Mouse (Mus musculus) heart, embryonic 14.5 days (tissue): Measurements from ENCODE around the gene Gpr4. TPM values are rescaled to one million over a fixed set of nuclear protein-coding genes. Genes with fewer than 3 reads are reported as not detected.

ENCODE experiments used
- ATAC-seq: fragments of 200-750 bp; cut with Nextera tagmentation; 2 replicates; pipeline ENCODE4 v1.8.0; 2017; ENCODE audit warnings: low read depth, moderate TSS enrichment; ENCODE audit not compliant: insufficient number of reproducible peaks, insufficient read depth, low FRiP score
- H3K27ac ChIP-seq, 2 experiments: fragments of 200-500 bp in 1 of 2; fragments of 300-500 bp in 1 of 2; sonication (generic) in 1 of 2; replicated peaks in 1 of 2; 2 replicates each; pipeline ENCODE4 v1.5.1; 2012 to 2014; ENCODE audit warnings: low read depth in 2 of 2, low read length in 2 of 2, control low read depth in 1 of 2, mild to moderate bottlenecking in 1 of 2, mixed read lengths in 1 of 2; ENCODE audit not compliant: control insufficient read depth in 1 of 2, insufficient read depth in 1 of 2
- H3K27me3 ChIP-seq: fragments of 300-500 bp; sonication (generic); 2 replicates; pipeline ENCODE4 v1.6.1; 2014; ENCODE audit warnings: mild to moderate bottlenecking, low read length, control low read depth; ENCODE audit not compliant: control insufficient read depth, insufficient read depth
- H3K36me3 ChIP-seq: fragments of 300-500 bp; sonication (generic); 2 replicates; pipeline ENCODE4 v1.6.1; 2014; ENCODE audit warnings: mild to moderate bottlenecking, control low read depth, low read length, mixed read lengths; ENCODE audit not compliant: control insufficient read depth, insufficient read depth
- H3K4me1 ChIP-seq, 2 experiments: fragments of 200-500 bp in 1 of 2; fragments of 300-500 bp in 1 of 2; sonication (generic) in 1 of 2; 2 replicates each; pipeline ENCODE4 v1.6.1; 2012 to 2014; ENCODE audit warnings: low read length in 2 of 2, control low read depth in 1 of 2, mixed read lengths in 1 of 2; ENCODE audit not compliant: control insufficient read depth in 2 of 2, insufficient read depth in 2 of 2
- H3K4me2 ChIP-seq: fragments of 300-500 bp; sonication (generic); 2 replicates; pipeline ENCODE4 v1.6.1; 2014; ENCODE audit warnings: mild to moderate bottlenecking, low read length
- H3K4me3 ChIP-seq, 2 experiments: fragments of 200-500 bp in 1 of 2; fragments of 300-500 bp in 1 of 2; sonication (generic) in 1 of 2; 2 replicates each; pipeline ENCODE4 v1.5.1; 2012 to 2014; ENCODE audit warnings: low read length in 2 of 2, mild to moderate bottlenecking in 2 of 2, control low read depth in 1 of 2, low read depth in 1 of 2, moderate library complexity in 1 of 2; ENCODE audit not compliant: control insufficient read depth in 1 of 2, insufficient read depth in 1 of 2
- H3K9ac ChIP-seq: fragments of 300-500 bp; sonication (generic); 2 replicates; pipeline ENCODE4 v1.6.1; 2014; ENCODE audit warnings: mild to moderate bottlenecking, low read length
- H3K9me3 ChIP-seq: fragments of 300-500 bp; sonication (generic); 2 replicates; pipeline ENCODE4 v1.6.1; 2016; ENCODE audit warnings: low read length, control low read depth; ENCODE audit not compliant: control insufficient read depth
- WGBS: fragments of 180-500 bp; shearing (Covaris S2); extraction: QIAGEN DNeasy Blood & Tissue Kit; methylation state at CpG from one replicate; pipeline ENCODE4 v1.1.7; 2014; 5-methylcytosine and 5-hydroxymethylcytosine counted together
- polyA plus RNA-seq: library from polyadenylated mRNA; unstranded; fragments of >200 nt; fragmentation: Nextera tagmentation; extraction: Ambion mirVana; gene quantifications from 2 replicates; pipeline ENCODE4 v1.2.1, GENCODE M21; 2014

Gene Gpr4
- polyA plus RNA-seq, 1 experiment from 2014 or later: 1.6 TPM

DNA sequence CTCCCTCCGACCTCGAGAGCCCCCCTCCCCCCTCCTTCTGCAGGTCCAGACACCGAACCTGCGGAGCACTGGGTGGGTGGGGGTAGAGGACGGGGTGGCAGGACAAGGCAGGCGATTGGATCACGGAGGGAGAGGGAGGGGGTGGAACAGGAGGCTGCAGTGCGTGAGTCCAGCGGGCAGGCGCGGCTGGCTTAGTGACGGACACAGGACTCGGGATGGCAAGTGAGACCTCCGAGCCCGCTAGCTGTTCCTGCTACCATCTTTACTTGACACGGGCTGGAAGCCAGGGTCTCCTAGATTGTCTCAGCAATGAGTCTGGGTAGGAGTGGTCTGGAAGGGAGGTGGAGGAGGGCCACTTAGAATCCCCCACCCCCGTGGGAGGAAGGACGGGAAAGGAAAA, 34.3 kb upstream of the Gpr4 start:
- Histone ChIP-seq H3K9ac (peak overlapping the region; percentile 5; the same call in 1 of the 2 replicates), H3K36me3 (no peaks in the 10 kb centered on the region), H3K4me3 (peak overlapping the region in 1 of 2 experiments; percentile 3; a peak in 1 of 4 replicates), H3K4me2 (peak overlapping the region; percentile 53; the same call in 1 of the 2 replicates), H3K27me3 (peaks cover 44% of the 10 kb centered on the region), H3K27ac (no peak overlapping the region), H3K9me3 (peaks cover 3% of the 10 kb centered on the region; the same call in 1 of the 2 replicates), H3K4me1 (peaks cover 4 to 17% of the 10 kb centered on the region in 2 experiments; a peak in 2 of 4 replicates)
- 7% methylated on average over 18 of the region's 18 CpGs for WGBS
- ATAC-seq: no peak

DNA sequence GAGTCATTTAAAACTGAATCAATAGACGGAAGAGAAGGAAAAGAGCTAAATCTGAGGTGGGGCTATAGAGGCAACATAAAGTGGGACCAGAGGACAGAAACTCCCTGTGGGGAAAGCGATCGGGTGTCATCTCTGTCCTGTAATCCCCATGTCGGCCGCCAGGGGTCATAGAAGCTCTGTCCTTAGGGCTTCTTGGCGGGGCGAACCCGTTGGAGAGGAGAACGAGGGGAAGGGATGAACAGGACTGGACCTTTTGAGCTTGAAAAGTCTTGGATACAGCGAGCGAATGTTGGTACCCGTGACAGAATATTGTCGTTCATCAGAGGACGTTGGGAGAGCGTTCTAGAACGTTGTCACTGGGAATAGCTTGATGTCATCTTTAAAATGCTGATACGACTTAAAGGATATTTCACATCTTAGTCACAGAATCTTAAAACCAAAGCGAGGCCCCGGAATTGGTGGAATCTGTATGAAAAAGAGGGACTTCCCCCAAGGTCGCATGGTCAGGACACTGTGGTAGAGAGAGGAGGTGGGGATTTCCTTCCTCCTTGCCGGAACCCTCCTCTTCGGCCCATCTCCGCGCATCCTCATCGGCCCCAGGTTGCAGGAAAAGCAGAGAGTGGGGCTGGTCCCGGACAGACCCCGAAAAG, 33.8 kb upstream of the Gpr4 start:
- Histone ChIP-seq H3K4me2 (peak overlapping the region; percentile 53), H3K4me1 (peaks cover 4 to 17% of the 10 kb centered on the region in 2 experiments; a peak in 2 of 4 replicates), H3K4me3 (peak overlapping the region in 1 of 2 experiments; percentile 5; a peak in 1 of 4 replicates), H3K27ac (no peak overlapping the region), H3K36me3 (no peaks in the 10 kb centered on the region; the same call in 1 of the 2 replicates), H3K9me3 (peaks cover 3% of the 10 kb centered on the region; the same call in 1 of the 2 replicates), H3K9ac (no peak overlapping the region), H3K27me3 (peaks cover 44% of the 10 kb centered on the region)
- no peak for ATAC-seq
- 6% methylated on average over 27 of the region's 27 CpGs for WGBS

DNA sequence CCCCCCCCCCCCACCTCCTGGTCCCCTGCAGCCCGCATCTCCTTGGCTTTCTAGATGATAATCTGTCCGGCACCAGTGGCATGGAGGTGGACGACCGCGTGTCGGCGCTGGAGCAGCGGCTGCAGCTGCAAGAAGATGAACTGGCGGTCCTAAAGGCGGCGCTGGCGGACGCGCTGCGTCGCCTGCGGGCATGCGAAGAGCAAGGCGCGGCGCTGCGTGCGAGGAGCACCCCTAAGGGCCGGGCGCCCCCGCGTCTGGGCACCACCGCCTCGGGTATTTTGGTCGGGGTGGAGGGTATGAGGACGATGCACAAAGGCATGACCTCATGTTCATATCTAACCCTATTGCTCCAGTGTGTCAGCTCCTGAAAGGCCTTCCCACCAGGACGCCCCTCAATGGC, 33.2 kb upstream of the Gpr4 start:
- H3K9me3 ChIP-seq: peaks cover 3% of the 10 kb centered on the region; the same call in 1 of the 2 replicates
- H3K9ac ChIP-seq: peak overlapping the region; percentile 4; the same call in 1 of the 2 replicates
- peak overlapping the region; percentile 53 for H3K4me2 ChIP-seq
- 0% methylated on average over 32 of the region's 32 CpGs for WGBS
- peaks cover 44% of the 10 kb centered on the region for H3K27me3 ChIP-seq
- no peaks in the 10 kb centered on the region; the same call in 1 of the 2 replicates for H3K36me3 ChIP-seq
- no peak overlapping the region for H3K27ac ChIP-seq
- peak overlapping the region in 1 of 2 experiments; percentile 5; a peak in 1 of 4 replicates for H3K4me3 ChIP-seq
- H3K4me1 ChIP-seq: peaks cover 4 to 20% of the 10 kb centered on the region in 2 experiments; a peak in 3 of 4 replicates
- no peak for ATAC-seq

DNA sequence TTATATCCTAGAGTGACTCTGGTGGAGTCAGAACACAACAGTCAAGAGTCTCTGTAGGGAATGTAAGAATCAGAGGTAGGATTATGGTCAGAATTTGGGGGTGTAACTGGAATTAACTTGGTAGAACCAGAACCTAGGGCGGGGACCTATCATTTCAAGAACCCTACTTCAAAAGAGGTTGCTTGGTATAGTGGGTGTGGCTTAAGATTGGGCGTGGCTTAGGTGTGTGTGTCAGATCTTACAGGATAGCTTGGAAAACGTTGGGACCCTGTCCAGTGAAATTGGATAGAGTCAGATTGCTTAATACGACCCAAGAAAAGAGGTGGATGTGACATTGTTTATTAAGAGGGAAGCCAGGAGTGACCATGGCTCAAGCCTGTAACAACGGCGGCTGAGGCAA, 32.4 kb upstream of the Gpr4 start:
- H3K4me1 ChIP-seq: peaks cover 11 to 27% of the 10 kb centered on the region in 2 experiments
- 41% methylated on average over 6 of the region's 6 CpGs for WGBS
- H3K4me3 ChIP-seq: no peak overlapping the region
- peaks cover 44% of the 10 kb centered on the region for H3K27me3 ChIP-seq
- no peak for ATAC-seq
- no peaks in the 10 kb centered on the region; the same call in 1 of the 2 replicates for H3K36me3 ChIP-seq
- H3K4me2 ChIP-seq: no peak overlapping the region; the same call in 1 of the 2 replicates
- H3K27ac ChIP-seq: no peak overlapping the region
- H3K9ac ChIP-seq: no peak overlapping the region
- peaks cover 3% of the 10 kb centered on the region; the same call in 1 of the 2 replicates for H3K9me3 ChIP-seq

DNA sequence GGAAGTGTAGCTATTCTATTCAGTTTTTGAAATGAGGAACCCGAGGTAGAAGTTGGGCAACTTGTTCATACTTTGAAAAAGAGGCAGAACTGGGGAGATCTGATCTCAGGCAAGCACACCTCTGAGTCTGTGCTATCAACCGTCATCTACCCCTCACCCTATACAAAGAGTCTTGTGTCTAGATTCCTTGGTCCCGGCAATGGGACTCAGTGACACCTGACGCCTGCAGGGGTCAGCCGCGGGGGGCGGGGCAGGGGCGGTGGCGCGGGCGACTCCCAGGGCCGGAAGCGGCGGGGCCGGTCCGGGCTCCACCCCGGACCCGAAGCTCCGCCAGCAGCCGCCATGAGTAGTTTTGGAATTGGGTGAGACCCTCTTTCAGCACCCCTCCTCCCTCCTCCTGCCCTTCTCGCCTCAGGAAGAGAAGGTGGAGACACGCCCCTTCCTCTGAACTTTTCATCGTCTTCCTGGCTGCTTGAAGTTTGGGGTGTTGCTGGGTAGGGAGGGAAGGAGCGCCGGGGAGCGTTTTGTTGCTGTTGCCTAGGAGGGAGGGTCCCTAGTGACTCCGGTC, 31.4 kb upstream of the Gpr4 start:
- 1% methylated on average over 26 of the region's 27 CpGs for WGBS
- H3K4me2 ChIP-seq: peak overlapping the region; percentile 80
- peak overlapping the region; percentile 57 to 89 for H3K4me3 ChIP-seq
- H3K4me1 ChIP-seq: peaks cover 14 to 33% of the 10 kb centered on the region in 2 experiments
- peaks cover 7% of the 10 kb centered on the region for H3K36me3 ChIP-seq
- H3K27ac ChIP-seq: peak overlapping the region; percentile 25 to 28; a peak in 1 of 4 replicates
- peak overlapping the region; percentile 80 for H3K9ac ChIP-seq
- peaks cover 37% of the 10 kb centered on the region for H3K27me3 ChIP-seq
- H3K9me3 ChIP-seq: peaks cover 3% of the 10 kb centered on the region; the same call in 1 of the 2 replicates
- peak; percentile 57; the same call in 1 of the 2 replicates for ATAC-seq

DNA sequence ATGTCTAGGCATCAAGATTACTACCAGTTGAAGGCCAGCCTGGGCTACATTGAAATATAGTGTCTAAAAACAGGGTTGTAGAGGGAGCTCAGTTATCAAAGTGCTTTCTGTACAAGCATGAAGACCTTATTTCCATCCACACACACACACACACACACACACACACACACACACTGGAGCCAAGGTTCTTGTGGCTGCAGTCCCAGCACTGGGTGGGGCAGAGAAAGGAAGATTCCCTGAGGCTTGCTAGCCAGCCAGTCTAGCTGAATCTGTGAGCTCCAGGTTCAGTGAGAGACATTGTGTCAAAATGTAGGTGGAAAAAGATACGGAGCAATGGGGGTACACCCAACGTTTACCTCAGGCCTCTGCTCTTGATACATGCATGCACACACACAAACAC, 28.1 kb upstream of the Gpr4 start:
- peak overlapping the region; percentile 59 to 80 for H3K27ac ChIP-seq
- 54% methylated on average over 2 of the region's 2 CpGs for WGBS
- H3K4me3 ChIP-seq: no peak overlapping the region
- H3K9me3 ChIP-seq: no peaks in the 10 kb centered on the region
- peaks cover 36% of the 10 kb centered on the region for H3K36me3 ChIP-seq
- H3K4me2 ChIP-seq: peak overlapping the region; percentile 31; the same call in 1 of the 2 replicates
- peaks cover 9% of the 10 kb centered on the region for H3K27me3 ChIP-seq
- H3K4me1 ChIP-seq: peaks cover 13 to 26% of the 10 kb centered on the region in 2 experiments
- H3K9ac ChIP-seq: peak overlapping the region; percentile 39; the same call in 1 of the 2 replicates
- no peak for ATAC-seq

DNA sequence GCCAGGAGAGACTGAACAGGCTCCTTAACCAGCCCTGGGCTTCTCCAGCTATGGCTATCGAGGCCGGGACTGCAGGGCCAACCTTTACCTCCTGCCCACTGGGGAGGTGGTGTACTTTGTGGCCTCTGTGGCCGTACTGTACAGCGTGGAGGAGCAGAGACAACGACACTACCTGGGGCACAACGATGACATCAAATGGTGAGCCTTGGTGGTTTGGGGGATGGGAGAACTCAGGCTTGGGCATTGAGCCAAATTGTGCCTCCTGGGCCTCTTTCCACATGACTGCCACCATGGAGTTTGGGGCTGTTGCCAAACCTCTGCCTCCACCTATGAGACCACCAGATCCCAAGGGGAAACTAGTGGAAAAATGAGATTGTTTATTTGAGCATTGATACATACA, 27.6 kb upstream of the Gpr4 start:
- Histone ChIP-seq H3K36me3 (peaks cover 36% of the 10 kb centered on the region), H3K27me3 (peaks cover 4% of the 10 kb centered on the region), H3K4me2 (peak overlapping the region; percentile 31), H3K4me3 (no peak overlapping the region), H3K9me3 (no peaks in the 10 kb centered on the region), H3K4me1 (peaks cover 11 to 23% of the 10 kb centered on the region in 2 experiments), H3K27ac (peak overlapping the region; percentile 59 to 80), H3K9ac (peak overlapping the region; percentile 39; the same call in 1 of the 2 replicates)
- 40% methylated on average over 6 of the region's 6 CpGs for WGBS
- no peak for ATAC-seq
